Mouse (Mus musculus) MEL (cell line): ENCODE measurements around the gene Dlgap1. TPM values are rescaled to one million over a fixed set of nuclear protein-coding genes. Genes with fewer than 3 reads are reported as not detected.

Source experiments
- DNase-seq: peaks from one replicate; pipeline ENCODE4 v3.0.0; 2011; ENCODE audit warnings: low read depth, low spot score
- H3K27ac ChIP-seq: 2 replicates; pipeline ENCODE4 v1.5.1; 2012; ENCODE audit warnings: low read depth, mild to moderate bottlenecking, control low read depth, low read length, moderate library complexity; ENCODE audit not compliant: control insufficient read depth
- H3K27me3 ChIP-seq, 2 experiments: fragments of 150-350 bp in 1 of 2; sonication (generic) in 1 of 2; 2 replicates each; pipeline ENCODE4 v1.6.1; 2012; ENCODE audit warnings: low read length in 2 of 2, mild to moderate bottlenecking in 2 of 2, improper control_type of control experiment in 1 of 2, moderate library complexity in 1 of 2; ENCODE audit not compliant: insufficient read depth in 2 of 2, control insufficient read depth in 1 of 2
- H3K36me3 ChIP-seq, 2 experiments: 2 replicates each; pipeline ENCODE4 v1.6.1; 2012 to 2014; ENCODE audit warnings: low read length in 2 of 2, improper control_type of control experiment in 1 of 2, inconsistent platforms in 1 of 2, mild to moderate bottlenecking in 1 of 2; ENCODE audit not compliant: insufficient read depth in 2 of 2, control insufficient read depth in 1 of 2
- H3K4me1 ChIP-seq, 2 experiments: fragments of 150-350 bp in 1 of 2; sonication (generic) in 1 of 2; 2 replicates each; pipeline ENCODE4 v1.6.1; 2012; ENCODE audit warnings: low read length in 2 of 2, improper control_type of control experiment in 1 of 2, mild to moderate bottlenecking in 1 of 2; ENCODE audit not compliant: insufficient read depth in 2 of 2, control insufficient read depth in 1 of 2
- H3K4me3 ChIP-seq, 2 experiments: fragments of 150-350 bp in 1 of 2; sonication (generic) in 1 of 2; 2 replicates each; pipeline ENCODE4 v1.5.1; 2012; ENCODE audit warnings: low read depth in 2 of 2, low read length in 2 of 2, mild to moderate bottlenecking in 2 of 2, moderate library complexity in 2 of 2, control low read depth in 1 of 2, improper control_type of control experiment in 1 of 2; ENCODE audit not compliant: control insufficient read depth in 1 of 2, insufficient read depth in 1 of 2
- H3K79me2 ChIP-seq: 2 replicates; pipeline ENCODE4 v1.6.1; 2012; ENCODE audit warnings: mild to moderate bottlenecking, low read length, moderate library complexity; ENCODE audit not compliant: control insufficient read depth, poor library complexity, insufficient read depth
- H3K9ac ChIP-seq: 2 replicates; pipeline ENCODE4 v1.6.1; 2012; ENCODE audit warnings: low read depth, mild to moderate bottlenecking, control low read depth, low read length, moderate library complexity; ENCODE audit not compliant: control insufficient read depth, poor library complexity, severe bottlenecking
- H3K9me3 ChIP-seq: fragments of 150-350 bp; sonication (generic); replicated peaks from 2 replicates; pipeline ENCODE4 v1.6.1; 2012; ENCODE audit warnings: mild to moderate bottlenecking, low read length, improper control_type of control experiment, moderate library complexity; ENCODE audit not compliant: insufficient read depth
- CHD2 ChIP-seq: IDR thresholded peaks from 2 replicates; pipeline ENCODE4 v1.6.1; 2011; ENCODE audit warnings: low read length, improper control_type of control experiment
- CTCF ChIP-seq, 3 experiments: IDR thresholded peaks in 2 of 3; conservative IDR thresholded peaks in 1 of 3; 2 replicates each; pipeline ENCODE4 v1.5.1; 2011 to 2012; ENCODE audit warnings: low read length in 3 of 3, low read depth in 2 of 3, mild to moderate bottlenecking in 2 of 3, improper control_type of control experiment in 1 of 3, inconsistent platforms in 1 of 3, mixed read lengths in 1 of 3, moderate library complexity in 1 of 3; ENCODE audit not compliant: control insufficient read depth in 1 of 3, insufficient read depth in 1 of 3, poor library complexity in 1 of 3, severe bottlenecking in 1 of 3
- E2F4 ChIP-seq: IDR thresholded peaks from 2 replicates; pipeline ENCODE4 v1.6.1; 2011; ENCODE audit warnings: low read depth, low read length, improper control_type of control experiment, borderline replicate concordance
- ELF1 ChIP-seq: IDR thresholded peaks from 2 replicates; pipeline ENCODE4 v1.6.1; 2014; ENCODE audit warnings: low read depth, mild to moderate bottlenecking, inconsistent platforms, low read length, improper control_type of control experiment, moderate library complexity
- GABPA ChIP-seq: IDR thresholded peaks from 2 replicates; pipeline ENCODE4 v1.6.1; 2012; ENCODE audit warnings: low read depth, mild to moderate bottlenecking, inconsistent platforms, low read length, improper control_type of control experiment, moderate library complexity
- HCFC1 ChIP-seq: IDR thresholded peaks from 2 replicates; pipeline ENCODE4 v1.6.1; 2012; ENCODE audit warnings: low read depth, mild to moderate bottlenecking, inconsistent platforms, low read length, improper control_type of control experiment, moderate library complexity
- JUND ChIP-seq: IDR thresholded peaks from 2 replicates; pipeline ENCODE4 v1.6.1; 2011; ENCODE audit warnings: low read depth, mild to moderate bottlenecking, improper control_type of control experiment, low read length
- MAFK ChIP-seq: IDR thresholded peaks from 2 replicates; pipeline ENCODE4 v1.6.1; 2011; ENCODE audit warnings: low read depth, mild to moderate bottlenecking, low read length, improper control_type of control experiment, borderline replicate concordance
- MAX ChIP-seq: IDR thresholded peaks from 2 replicates; pipeline ENCODE4 v1.6.1; 2011; ENCODE audit warnings: low read length, improper control_type of control experiment
- MAZ ChIP-seq: IDR thresholded peaks from 2 replicates; pipeline ENCODE4 v1.6.1; 2012; ENCODE audit warnings: low read depth, mild to moderate bottlenecking, inconsistent platforms, low read length, improper control_type of control experiment
- MYC ChIP-seq: IDR thresholded peaks from 2 replicates; pipeline ENCODE4 v1.6.1; 2011; ENCODE audit warnings: low read depth, mild to moderate bottlenecking, low read length, improper control_type of control experiment, moderate library complexity
- NELFE ChIP-seq: IDR thresholded peaks from 2 replicates; pipeline ENCODE4 v1.6.1; 2011; ENCODE audit warnings: low read depth, low read length, improper control_type of control experiment
- POLR2A ChIP-seq, 2 experiments: IDR thresholded peaks; 2 replicates each; pipeline ENCODE4 v1.6.1; 2011 to 2012; ENCODE audit warnings: low read length in 2 of 2, mild to moderate bottlenecking in 2 of 2, control low read depth in 1 of 2, improper control_type of control experiment in 1 of 2, low read depth in 1 of 2, moderate library complexity in 1 of 2; ENCODE audit not compliant: control insufficient read depth in 1 of 2, insufficient read depth in 1 of 2, poor library complexity in 1 of 2
- RAD21 ChIP-seq: IDR thresholded peaks from 2 replicates; pipeline ENCODE4 v1.6.1; 2011; ENCODE audit warnings: mild to moderate bottlenecking, low read depth, low read length, improper control_type of control experiment
- UBTF ChIP-seq: IDR thresholded peaks from 2 replicates; pipeline ENCODE4 v1.6.1; 2012; ENCODE audit warnings: low read depth, mild to moderate bottlenecking, inconsistent platforms, low read length, improper control_type of control experiment, moderate library complexity, borderline replicate concordance; ENCODE audit not compliant: insufficient read depth
- USF1 ChIP-seq: IDR thresholded peaks from 2 replicates; pipeline ENCODE4 v1.6.1; 2014; ENCODE audit warnings: low read depth, mild to moderate bottlenecking, inconsistent platforms, low read length, improper control_type of control experiment, moderate library complexity
- ZMIZ1 ChIP-seq: IDR thresholded peaks from 2 replicates; pipeline ENCODE4 v1.6.1; 2012; ENCODE audit warnings: low read depth, mild to moderate bottlenecking, inconsistent platforms, low read length, improper control_type of control experiment, moderate library complexity
- polyA plus RNA-seq, 2 experiments: library from polyadenylated mRNA; stranded (reverse) in 1 of 2; unstranded in 1 of 2; fragments of >175 nt in 1 of 2; fragments of >200 nt in 1 of 2; gene quantifications; 2 replicates each; pipeline versions ENCODE4 v1.2.1 to v1.2.4; 2012; ENCODE audit warnings: low replicate concordance in 2 of 2, low read depth in 1 of 2; ENCODE audit not compliant: insufficient read length in 2 of 2, insufficient read depth in 1 of 2, missing spikeins in 1 of 2
- total RNA-seq: library from RNA; depleted of rRNA; stranded (reverse); fragments of 300-350 nt; gene quantifications from 2 replicates; pipeline ENCODE4 v1.2.3, GENCODE M21; 2012

Gene Dlgap1
- total and polyA plus RNA-seq, 3 experiments, result 0.06 TPM; not detected in 2

DNA sequence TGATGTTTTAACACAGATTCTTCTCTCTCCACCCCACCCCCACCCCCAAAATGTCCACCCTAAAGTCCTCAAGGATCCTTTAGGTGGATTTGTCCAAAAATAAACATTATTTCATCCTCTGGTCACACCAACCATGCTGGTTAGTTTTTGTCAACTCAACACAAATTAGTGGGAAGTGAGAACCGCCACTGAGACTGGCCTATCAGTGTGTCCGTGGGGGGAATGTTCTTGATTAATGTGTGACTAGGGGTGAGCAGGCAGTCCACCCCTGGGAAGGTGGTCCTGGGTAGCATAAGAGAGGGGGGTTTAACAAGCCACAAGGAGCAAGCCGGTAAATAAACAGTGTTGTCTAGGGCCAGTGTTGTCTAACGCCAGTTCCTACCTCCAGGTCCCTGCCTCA lies 862.7 kb downstream of the Dlgap1 start:
- Histone ChIP-seq H3K9ac (no peak overlapping the region), H3K9me3 (no peaks in the 10 kb centered on the region), H3K27me3 (no peaks in the 10 kb centered on the region), H3K36me3 (no peaks in the 10 kb centered on the region; a peak in 1 of 4 replicates), H3K4me3 (no peak overlapping the region), H3K79me2 (no peaks in the 10 kb centered on the region), H3K27ac (no peak overlapping the region), H3K4me1 (peaks cover 2 to 7% of the 10 kb centered on the region in 2 experiments; a peak in 3 of 4 replicates)
- no peak for DNase-seq
- TF ChIP-seq MYC (no peak), CTCF (IDR thresholded peaks at IDR 0.05 in 2 of 3, conservative IDR thresholded peaks at IDR 0.05 in 1 of 3; ENCODE audit: control insufficient read depth in 1 of 3, insufficient read depth in 1 of 3, low read depth in 2 of 3, low read length in 3 of 3, poor library complexity in 1 of 3, severe bottlenecking in 1 of 3) (no peak)

DNA sequence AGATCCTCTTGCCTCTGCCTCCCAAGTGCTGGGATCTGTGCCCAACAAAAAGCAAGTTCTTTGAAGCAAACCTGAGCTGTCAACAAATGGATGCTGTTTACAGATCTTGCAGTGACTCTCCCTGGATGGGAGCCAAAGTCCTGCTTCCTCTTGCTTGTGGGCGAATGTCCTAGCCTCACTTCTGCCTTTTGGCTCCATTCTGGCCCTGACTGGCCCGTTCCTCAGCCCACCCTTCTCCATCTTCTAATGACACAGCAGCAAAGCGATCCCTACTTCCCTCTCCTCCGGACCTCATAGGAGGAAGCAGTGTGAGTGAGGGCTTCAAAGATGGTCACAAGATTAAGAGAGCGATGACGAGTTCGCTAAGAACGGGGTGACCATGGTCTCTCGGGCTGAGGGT lies 863.7 kb downstream of the Dlgap1 start:
- H3K4me3 ChIP-seq, result no peak overlapping the region
- H3K27ac ChIP-seq, result no peak overlapping the region
- H3K9ac ChIP-seq, result no peak overlapping the region
- no peaks in the 10 kb centered on the region for H3K27me3 ChIP-seq
- peaks cover 2 to 7% of the 10 kb centered on the region in 2 experiments; a peak in 3 of 4 replicates for H3K4me1 ChIP-seq
- peak; percentile 63 for DNase-seq
- H3K36me3 ChIP-seq, result no peaks in the 10 kb centered on the region; a peak in 1 of 4 replicates
- TF ChIP-seq MAX (no peak), MAZ (no peak), HCFC1 (no peak), POLR2A (IDR thresholded peaks at IDR 0.05; ENCODE audit: control insufficient read depth in 1 of 2, insufficient read depth in 1 of 2, low read depth in 1 of 2, low read length in 2 of 2, poor library complexity in 1 of 2) (no peak), NELFE (no peak), ELF1 (no peak), RAD21 (no peak), MAFK (no peak), JUND (no peak), UBTF (no peak), ZMIZ1 (no peak), CHD2 (no peak), CTCF (IDR thresholded peaks at IDR 0.05 in 2 of 3, conservative IDR thresholded peaks at IDR 0.05 in 1 of 3; ENCODE audit: control insufficient read depth in 1 of 3, insufficient read depth in 1 of 3, low read depth in 2 of 3, low read length in 3 of 3, poor library complexity in 1 of 3, severe bottlenecking in 1 of 3) (no peak), USF1 (no peak), E2F4 (no peak), GABPA (no peak)
- H3K79me2 ChIP-seq, result no peaks in the 10 kb centered on the region
- H3K9me3 ChIP-seq, result no peaks in the 10 kb centered on the region
